Mouse (Mus musculus) heart, adult 2 months (tissue): ENCODE results near the gene Clcn6.

Experiments
- CTCF ChIP-seq: fragments of 200-600 bp; IDR thresholded peaks from 2 replicates; pipeline ENCODE4 v1.8.1; 2022; ENCODE audit warnings: antibody characterized with exemption, mild to moderate bottlenecking, moderate library complexity
- POLR2A ChIP-seq: fragments of 200-500 bp; IDR thresholded peaks from 2 replicates; pipeline ENCODE4 v1.6.1; 2011; ENCODE audit warnings: mild to moderate bottlenecking, low read depth, low read length, control low read depth; ENCODE audit not compliant: insufficient read depth

DNA sequence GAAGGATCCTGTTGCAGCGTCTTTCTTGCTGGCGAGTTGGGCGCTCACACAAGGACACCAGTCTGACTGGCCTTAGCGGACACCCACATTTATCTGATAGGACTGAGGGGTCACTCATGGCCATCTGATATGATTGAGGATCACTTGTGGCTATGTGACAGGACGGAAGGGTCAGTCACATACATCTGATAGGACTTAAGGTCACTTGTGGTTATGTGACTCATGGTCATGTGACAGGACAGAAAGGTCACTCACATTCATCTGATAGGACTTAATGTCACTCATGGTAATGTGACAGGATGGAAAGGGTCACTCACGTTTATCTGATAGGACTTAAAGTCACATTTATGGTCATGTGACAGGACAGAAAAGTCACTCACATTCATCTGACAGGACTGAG, 60.2 kb downstream of the Clcn6 start:
- TF ChIP-seq CTCF: no peak
- no peak for TF ChIP-seq POLR2A
